Mouse (Mus musculus): ENCODE results near the gene Xrcc3. TPM values are rescaled to one million over a fixed set of nuclear protein-coding genes. Genes with fewer than 3 reads are reported as not detected.

Xrcc3 gene
- 8.4 and 9.3 TPM in 2 replicates for polyA plus RNA-seq (2015; fragmentation: Nextera tagmentation; extraction: Ambion mirVana)

DNA sequence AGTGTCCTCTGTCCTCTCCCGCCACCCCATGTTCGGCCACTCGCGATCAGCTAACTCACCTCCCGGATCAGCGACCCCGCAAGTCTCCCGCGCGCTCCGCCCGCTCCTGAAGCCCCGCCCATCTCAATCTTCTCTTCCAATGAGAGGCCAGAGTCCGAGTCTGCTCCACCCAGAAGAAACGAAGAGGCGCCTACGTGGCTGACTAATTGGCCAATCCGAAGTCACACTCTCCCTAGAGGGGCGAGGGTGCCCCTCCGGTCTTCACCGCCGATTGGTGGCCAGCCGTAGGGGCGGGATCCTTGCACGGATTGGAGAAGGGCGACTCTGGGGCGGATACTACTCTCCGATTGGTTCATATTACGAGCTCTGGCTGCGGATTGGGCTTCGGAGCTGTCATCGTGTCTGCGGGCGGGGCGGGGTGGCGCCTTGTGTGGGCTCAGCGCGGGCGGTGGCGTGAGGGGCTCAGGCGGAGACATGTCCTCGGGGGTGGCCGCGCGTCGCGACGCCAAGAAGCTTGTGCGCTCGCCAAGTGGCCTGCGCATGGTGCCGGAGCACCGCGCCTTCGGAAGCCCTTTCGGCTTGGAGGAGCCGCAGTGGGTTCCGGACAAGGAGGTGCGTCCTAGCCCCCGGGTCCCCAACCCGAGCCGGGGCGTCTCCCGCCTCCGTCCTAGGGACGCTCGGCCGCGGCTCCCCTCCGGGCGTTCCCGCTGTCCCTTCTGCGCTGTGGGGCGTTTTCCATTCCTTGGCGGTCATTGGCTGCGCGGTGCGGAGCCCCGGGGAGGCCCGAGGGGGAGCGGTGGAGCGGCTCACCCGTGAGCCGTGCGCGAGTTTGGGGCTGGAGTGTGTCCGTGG, at the start of gene Xrcc3, which contains the start of gene Zfyve21:
Gene Xrcc3 (minus strand): TSS at position 108 of the 852 bp plus-strand sequence.
Gene Zfyve21 (plus strand): TSS at position 405 of the 852 bp plus-strand sequence.
- Histone ChIP-seq H3K9ac (peak within 1 kb of the TSS; percentile 89), H3K36me3 (peaks cover 11% of the 10 kb centered on the region), H3K4me2 (peak within 1 kb of the TSS; percentile 80), H3K9me3 (no peaks in the 10 kb centered on the region), H3K27me3 (no peaks in the 10 kb centered on the region), H3K4me3 (peak within 1 kb of the TSS; percentile 90), H3K27ac (peak within 1 kb of the TSS; percentile 92), H3K4me1 (peaks cover 57% of the 10 kb centered on the region)
- WGBS: under 1% methylated on average over 83 of the region's 87 CpGs
- peak; percentile 99 for ATAC-seq (ENCODE audit: insufficient number of reproducible peaks, insufficient read depth, low FRiP score, low TSS enrichment, low read depth)

- H3K27me3 ChIP-seq: no peaks in the 10 kb centered on the region
- 90% methylated on average over 2 of the region's 2 CpGs for WGBS
- H3K36me3 ChIP-seq: 0 out of 2 replicates have a peak, but pooled peaks cover 12% of the 10 kb centered on the region
- H3K9ac ChIP-seq: no peak overlapping the region
- ATAC-seq (ENCODE audit: insufficient number of reproducible peaks, insufficient read depth, low FRiP score, low TSS enrichment, low read depth): no peak
- no peaks in the 10 kb centered on the region for H3K9me3 ChIP-seq
- H3K4me1 ChIP-seq: peaks cover 6% of the 10 kb centered on the region; the same call in 1 of the 2 replicates
- H3K4me2 ChIP-seq: no peak overlapping the region
- H3K4me3 ChIP-seq: no peak overlapping the region
- no peak overlapping the region for H3K27ac ChIP-seq
Measured at GRCm38 (mm10) chr12:111855448-111855847, 41.8 kb upstream of the Xrcc3 start.

DNA sequence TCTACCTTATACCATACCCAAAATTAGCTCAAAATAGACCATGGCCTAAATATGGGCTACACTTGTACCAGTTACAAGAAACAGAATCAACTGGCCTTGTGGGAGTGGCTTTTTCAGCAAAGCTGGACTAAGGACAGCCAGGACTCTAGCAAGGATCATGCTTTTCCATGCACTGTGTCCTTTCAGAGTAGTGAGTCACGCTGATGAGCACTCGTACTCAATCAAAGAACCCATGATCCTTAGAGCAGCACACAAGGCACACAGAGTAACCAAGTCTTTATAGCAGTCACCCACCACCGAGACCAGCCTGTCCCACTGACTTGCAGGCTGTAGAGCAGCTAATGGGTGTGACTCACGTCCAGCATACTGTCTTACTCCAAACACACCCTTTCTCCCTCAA, 39.9 kb upstream of the Xrcc3 start:
- no peak overlapping the region for H3K9ac ChIP-seq
- no peaks in the 10 kb centered on the region for H3K9me3 ChIP-seq
- H3K4me2 ChIP-seq: no peak overlapping the region
- H3K36me3 ChIP-seq: peaks cover 14% of the 10 kb centered on the region; the same call in 1 of the 2 replicates
- no peak overlapping the region for H3K27ac ChIP-seq
- H3K27me3 ChIP-seq: no peaks in the 10 kb centered on the region
- no peak for ATAC-seq (ENCODE audit: insufficient number of reproducible peaks, insufficient read depth, low FRiP score, low TSS enrichment, low read depth)
- H3K4me3 ChIP-seq: no peak overlapping the region
- peaks cover 6% of the 10 kb centered on the region; the same call in 1 of the 2 replicates for H3K4me1 ChIP-seq
- 65% methylated on average over 4 of the region's 4 CpGs for WGBS

GRCm38 (mm10) chr12:111853011-111853436, 39.4 kb upstream of the Xrcc3 start:
- ATAC-seq (ENCODE audit: insufficient number of reproducible peaks, insufficient read depth, low FRiP score, low TSS enrichment, low read depth): no peak
- no peaks in the 10 kb centered on the region for H3K9me3 ChIP-seq
- no peak overlapping the region for H3K4me3 ChIP-seq
- no peak overlapping the region for H3K9ac ChIP-seq
- 50% methylated on average over 10 of the region's 10 CpGs for WGBS
- peaks cover 14% of the 10 kb centered on the region; the same call in 1 of the 2 replicates for H3K36me3 ChIP-seq
- H3K4me2 ChIP-seq: no peak overlapping the region
- no peak overlapping the region for H3K27ac ChIP-seq
- H3K4me1 ChIP-seq: peaks cover 8% of the 10 kb centered on the region; the same call in 1 of the 2 replicates
- no peaks in the 10 kb centered on the region for H3K27me3 ChIP-seq

- H3K9me3 ChIP-seq: no peaks in the 10 kb centered on the region
- peaks cover 8% of the 10 kb centered on the region; the same call in 1 of the 2 replicates for H3K4me1 ChIP-seq
- no peak overlapping the region for H3K27ac ChIP-seq
- H3K36me3 ChIP-seq: peaks cover 11% of the 10 kb centered on the region; the same call in 1 of the 2 replicates
- 73% methylated on average over 5 of the region's 5 CpGs for WGBS
- no peak for ATAC-seq (ENCODE audit: insufficient number of reproducible peaks, insufficient read depth, low FRiP score, low TSS enrichment, low read depth)
- H3K9ac ChIP-seq: no peak overlapping the region
- no peak overlapping the region for H3K4me3 ChIP-seq
- no peaks in the 10 kb centered on the region for H3K27me3 ChIP-seq
- H3K4me2 ChIP-seq: no peak overlapping the region
Measured at GRCm38 (mm10) chr12:111851745-111852144, 38.1 kb upstream of the Xrcc3 start.

DNA sequence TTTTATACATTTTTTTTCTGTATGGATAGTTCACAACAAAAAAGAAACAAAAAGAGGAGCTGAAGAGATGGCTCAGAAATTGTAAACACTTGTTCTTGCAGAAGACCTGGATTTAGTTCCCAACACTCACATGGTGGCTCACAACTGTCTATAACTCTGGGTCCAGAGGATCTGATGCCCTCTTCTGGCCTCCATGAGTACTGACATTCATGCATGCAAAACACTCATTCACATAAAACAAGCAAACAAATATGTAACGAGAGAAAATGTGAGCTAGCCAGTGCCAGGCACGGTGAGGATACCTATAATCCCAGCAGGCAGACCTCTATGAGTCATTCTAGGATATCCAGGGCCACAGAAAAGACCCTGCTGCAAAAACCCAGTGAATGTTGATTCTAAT, 37.6 kb upstream of the Xrcc3 start:
- Histone ChIP-seq H3K4me1 (peaks cover 8% of the 10 kb centered on the region; the same call in 1 of the 2 replicates), H3K27ac (no peak overlapping the region), H3K4me2 (no peak overlapping the region), H3K9ac (no peak overlapping the region), H3K36me3 (peaks cover 9% of the 10 kb centered on the region; the same call in 1 of the 2 replicates), H3K27me3 (no peaks in the 10 kb centered on the region), H3K4me3 (no peak overlapping the region), H3K9me3 (no peaks in the 10 kb centered on the region)
- WGBS: 60% methylated on average over 2 of the region's 2 CpGs
- no peak for ATAC-seq (ENCODE audit: insufficient number of reproducible peaks, insufficient read depth, low FRiP score, low TSS enrichment, low read depth)

DNA sequence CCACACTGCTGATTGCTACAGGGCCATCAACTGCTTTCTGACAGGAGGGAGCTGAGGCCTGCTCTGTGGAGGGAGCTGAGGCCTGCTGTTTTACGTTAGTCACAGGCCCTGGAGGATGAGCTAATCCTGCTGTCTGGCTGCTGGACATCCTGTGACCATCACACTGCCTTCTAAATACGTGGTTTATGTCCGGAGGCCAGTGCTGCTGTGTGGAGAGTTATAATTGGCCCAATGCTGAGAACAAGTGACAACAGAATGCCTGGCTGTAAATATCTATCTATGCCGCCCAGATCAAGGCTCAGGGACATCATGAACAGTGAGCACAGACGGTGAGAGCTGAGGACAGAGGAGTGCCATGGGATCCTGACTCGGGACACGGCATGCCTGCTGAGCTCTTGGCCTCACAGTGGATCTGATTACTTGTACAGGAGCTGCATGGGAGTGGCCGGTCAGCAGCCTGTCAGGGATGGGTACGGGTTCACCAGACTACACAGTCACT, 34.7 kb upstream of the Xrcc3 start:
- H3K9me3 ChIP-seq: no peaks in the 10 kb centered on the region
- H3K27me3 ChIP-seq: no peaks in the 10 kb centered on the region
- 44% methylated on average over 9 of the region's 9 CpGs for WGBS
- H3K36me3 ChIP-seq: peaks cover 4% of the 10 kb centered on the region
- H3K9ac ChIP-seq: no peak overlapping the region
- H3K27ac ChIP-seq: peak overlapping the region; percentile 0; the same call in 1 of the 2 replicates
- H3K4me1 ChIP-seq: peaks cover 8% of the 10 kb centered on the region; the same call in 1 of the 2 replicates
- H3K4me2 ChIP-seq: no peak overlapping the region
- no peak overlapping the region for H3K4me3 ChIP-seq
- ATAC-seq (ENCODE audit: insufficient number of reproducible peaks, insufficient read depth, low FRiP score, low TSS enrichment, low read depth): no peak

GRCm38 (mm10) chr12:111846815-111847214, 33.1 kb upstream of the Xrcc3 start:
- peaks cover 14% of the 10 kb centered on the region for H3K36me3 ChIP-seq
- no peaks in the 10 kb centered on the region for H3K27me3 ChIP-seq
- no peak overlapping the region for H3K9ac ChIP-seq
- H3K4me1 ChIP-seq: peaks cover 5% of the 10 kb centered on the region; the same call in 1 of the 2 replicates
- no peak overlapping the region for H3K27ac ChIP-seq
- 88% methylated on average over 10 of the region's 10 CpGs for WGBS
- H3K4me2 ChIP-seq: no peak overlapping the region
- no peak for ATAC-seq (ENCODE audit: insufficient number of reproducible peaks, insufficient read depth, low FRiP score, low TSS enrichment, low read depth)
- no peaks in the 10 kb centered on the region for H3K9me3 ChIP-seq
- H3K4me3 ChIP-seq: no peak overlapping the region

DNA sequence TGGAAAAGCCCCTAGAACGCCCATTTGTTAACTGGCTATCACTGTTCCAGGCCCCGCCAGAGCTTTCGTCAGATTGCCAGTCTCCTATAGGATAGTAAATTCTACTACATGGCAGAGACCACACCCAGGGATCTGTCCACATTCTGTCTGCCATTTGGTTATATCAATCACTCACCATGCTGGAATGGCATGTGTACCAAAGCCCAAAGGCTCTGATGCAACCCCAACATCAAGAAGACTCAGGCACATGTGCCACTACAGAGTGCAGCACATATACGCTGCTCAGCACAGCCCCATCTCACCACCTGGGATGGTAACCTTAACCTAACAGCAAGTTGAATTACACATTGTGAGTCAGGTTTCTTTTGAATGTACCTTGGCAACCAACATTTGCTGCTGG, 32.3 kb upstream of the Xrcc3 start:
- Histone ChIP-seq H3K4me2 (no peak overlapping the region), H3K27me3 (no peaks in the 10 kb centered on the region), H3K4me1 (0 out of 2 replicates have a peak, but pooled peaks cover 2% of the 10 kb centered on the region), H3K9me3 (no peaks in the 10 kb centered on the region), H3K27ac (no peak overlapping the region), H3K4me3 (no peak overlapping the region), H3K36me3 (peaks cover 15% of the 10 kb centered on the region), H3K9ac (no peak overlapping the region)
- ATAC-seq (ENCODE audit: insufficient number of reproducible peaks, insufficient read depth, low FRiP score, low TSS enrichment, low read depth): no peak
- 88% methylated on average over 4 of the region's 4 CpGs for WGBS

GRCm38 (mm10) chr12:111843470-111843869, 29.8 kb upstream of the Xrcc3 start:
- peaks cover 33% of the 10 kb centered on the region for H3K36me3 ChIP-seq
- H3K9me3 ChIP-seq: no peaks in the 10 kb centered on the region
- H3K27me3 ChIP-seq: no peaks in the 10 kb centered on the region
- WGBS: 51% methylated on average over 2 of the region's 2 CpGs
- H3K9ac ChIP-seq: no peak overlapping the region
- H3K4me3 ChIP-seq: no peak overlapping the region
- ATAC-seq (ENCODE audit: insufficient number of reproducible peaks, insufficient read depth, low FRiP score, low TSS enrichment, low read depth): no peak
- H3K4me2 ChIP-seq: no peak overlapping the region
- H3K27ac ChIP-seq: no peak overlapping the region
- H3K4me1 ChIP-seq: 0 out of 2 replicates have a peak, but pooled peaks cover 2% of the 10 kb centered on the region

GRCm38 (mm10) chr12:111842565-111843433, 29.1 kb upstream of the Xrcc3 start:
- Histone ChIP-seq H3K4me3 (no peak overlapping the region), H3K27ac (no peak overlapping the region), H3K4me2 (no peak overlapping the region), H3K27me3 (no peaks in the 10 kb centered on the region), H3K9ac (no peak overlapping the region), H3K4me1 (no peaks in the 10 kb centered on the region), H3K9me3 (no peaks in the 10 kb centered on the region), H3K36me3 (peaks cover 39% of the 10 kb centered on the region)
- ATAC-seq (ENCODE audit: insufficient number of reproducible peaks, insufficient read depth, low FRiP score, low TSS enrichment, low read depth): no peak
- WGBS: 70% methylated on average over 15 of the region's 15 CpGs
